In the genomic region with DNA sequence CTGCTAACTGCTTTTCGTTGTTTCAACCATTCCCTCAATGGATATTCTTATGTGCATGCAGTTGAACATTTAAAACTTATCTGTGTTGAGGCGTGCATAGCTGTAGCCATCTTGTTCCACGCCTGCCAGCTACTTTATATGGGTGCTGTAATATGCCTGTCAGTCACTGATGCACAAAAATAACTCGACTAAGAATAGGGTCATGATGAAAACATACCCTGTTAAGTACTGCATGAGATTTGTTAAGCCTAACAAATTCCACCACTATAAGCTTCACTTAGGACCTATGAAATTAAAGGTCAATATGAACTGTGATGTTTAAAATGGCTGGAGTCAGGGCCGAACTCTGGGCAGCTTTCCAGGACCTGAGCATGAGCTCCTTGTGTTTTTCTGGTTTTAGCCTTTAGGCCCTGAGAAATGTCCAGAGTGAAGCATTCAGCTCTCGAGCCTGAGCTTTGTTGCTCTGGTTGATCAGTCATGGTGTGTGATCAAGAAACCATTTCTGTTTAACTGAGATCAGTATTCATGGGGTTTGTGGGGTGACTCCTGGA, we compare ENCODE assay signal across 9 mouse cellular contexts. TPM values are rescaled to one million over a fixed set of nuclear protein-coding genes. Genes with fewer than 3 reads are reported as not detected.
DNase-seq lines count a peak whose midpoint lies in the region; ATAC-seq and TF ChIP-seq lines count a peak whose summit lies in the region.
"Had no signal": no experiment of that assay in that cellular context is flagged by ENCODE, and none has a peak within 500 bp of the region (broad histone marks: within the 10 kb centered on the region; RNA-seq: fewer than 3 reads in every experiment).

No protein-coding gene starts in this region.

- no peak for ATAC-seq in kidney, embryonic 15.5 days (replicated peaks; ENCODE audit: low FRiP score)
- no peak for ATAC-seq in embryonic facial prominence, embryonic 12.5 days (ENCODE audit: insufficient number of reproducible peaks, insufficient read depth, low FRiP score, low TSS enrichment)
- no peak for ATAC-seq in intestine, postnatal 0 days

- TF ChIP-seq POLR2A in kidney, adult 2 months (IDR thresholded peaks at IDR 0.05; ENCODE audit: low read depth, low read length): no peak

- no peak for TF ChIP-seq CTCF in kidney, adult 2 months (conservative IDR thresholded peaks at IDR 0.05; ENCODE audit: insufficient read depth, insufficient read length, low read depth, low read length)
- no peak for TF ChIP-seq CTCF in intestine, postnatal 0 days (IDR thresholded peaks at IDR 0.05; ENCODE audit: low read depth)
- TF ChIP-seq CTCF in left cerebral cortex, adult 2 months (IDR thresholded peaks at IDR 0.05): no peak

- peak overlapping the region; percentile 27; the same call in 1 of the 2 replicates for H3K4me2 ChIP-seq in kidney, embryonic 15.5 days
- peak overlapping the region; percentile 56 for H3K4me2 ChIP-seq in embryonic facial prominence, embryonic 12.5 days (replicated peaks)
- H3K4me2 ChIP-seq in intestine, postnatal 0 days (replicated peaks; ENCODE audit: low read depth): 0 out of 2 replicates have a peak overlapping the region, but pooled peaks have one; percentile 97

- no peaks in the 10 kb centered on the region for H3K9me3 ChIP-seq in kidney, embryonic 15.5 days (replicated peaks)
- H3K9me3 ChIP-seq in embryonic facial prominence, embryonic 12.5 days: no peaks in the 10 kb centered on the region
- H3K9me3 ChIP-seq in intestine, postnatal 0 days (ENCODE audit: control insufficient read depth): no peaks in the 10 kb centered on the region

- H3K4me1 ChIP-seq in kidney, embryonic 15.5 days: peaks cover 22% of the 10 kb centered on the region
- peaks cover 9% of the 10 kb centered on the region; the same call in 1 of the 2 replicates for H3K4me1 ChIP-seq in kidney, adult 2 months (ENCODE audit: control insufficient read depth, insufficient read depth, low read length)
- H3K4me1 ChIP-seq in embryonic facial prominence, embryonic 12.5 days: peaks cover 21% of the 10 kb centered on the region
- H3K4me1 ChIP-seq in intestine, postnatal 0 days (replicated peaks; ENCODE audit: control insufficient read depth, insufficient read depth, low read length): no peaks in the 10 kb centered on the region

- 65% methylated on average over 6 of the region's 6 CpGs for WGBS in kidney, embryonic 15.5 days
- 54% methylated on average over 6 of the region's 6 CpGs for WGBS in kidney, adult 2 months
- 74% methylated on average over 6 of the region's 6 CpGs for WGBS in embryonic facial prominence, embryonic 12.5 days
- WGBS in intestine, postnatal 0 days: 70% methylated on average over 6 of the region's 6 CpGs

- H3K9ac ChIP-seq in kidney, embryonic 15.5 days: no peak overlapping the region
- H3K9ac ChIP-seq in embryonic facial prominence, embryonic 12.5 days: no peak overlapping the region
- no peak overlapping the region for H3K9ac ChIP-seq in intestine, postnatal 0 days (ENCODE audit: low read depth, low read length)

- H3K36me3 ChIP-seq in kidney, embryonic 15.5 days: no peaks in the 10 kb centered on the region
- H3K36me3 ChIP-seq in kidney, adult 2 months (ENCODE audit: control insufficient read depth, insufficient read depth, low read length): no peaks in the 10 kb centered on the region
- H3K36me3 ChIP-seq in embryonic facial prominence, embryonic 12.5 days: no peaks in the 10 kb centered on the region
- H3K36me3 ChIP-seq in intestine, postnatal 0 days (ENCODE audit: control insufficient read depth, insufficient read depth): no peaks in the 10 kb centered on the region
- H3K36me3 ChIP-seq: G1E had no signal

- H3K27ac ChIP-seq in kidney, embryonic 15.5 days: no peak overlapping the region
- no peak overlapping the region for H3K27ac ChIP-seq in kidney, adult 2 months (ENCODE audit: insufficient read depth, low read depth, low read length)
- no peak overlapping the region for H3K27ac ChIP-seq in embryonic facial prominence, embryonic 12.5 days
- no peak overlapping the region for H3K27ac ChIP-seq in intestine, postnatal 0 days (ENCODE audit: low read depth, low read length)
- H3K27ac ChIP-seq in left cerebral cortex, adult 2 months: no peak overlapping the region

- intact Hi-C loops in left cerebral cortex, adult 2 months (cut with DNase I): no loop called here

- H3K27me3 ChIP-seq in kidney, embryonic 15.5 days: no peaks in the 10 kb centered on the region
- no peaks in the 10 kb centered on the region for H3K27me3 ChIP-seq in kidney, adult 2 months (replicated peaks; ENCODE audit: control insufficient read depth, insufficient read depth, low read length)
- no peaks in the 10 kb centered on the region for H3K27me3 ChIP-seq in embryonic facial prominence, embryonic 12.5 days
- H3K27me3 ChIP-seq in intestine, postnatal 0 days (replicated peaks; ENCODE audit: control insufficient read depth, insufficient read depth, low read length): no peaks in the 10 kb centered on the region

- H3K4me3 ChIP-seq in kidney, embryonic 15.5 days (replicated peaks): no peak overlapping the region
- no peak overlapping the region for H3K4me3 ChIP-seq in kidney, adult 2 months (ENCODE audit: insufficient read depth, low read depth, low read length)
- H3K4me3 ChIP-seq in embryonic facial prominence, embryonic 12.5 days: no peak overlapping the region
- no peak overlapping the region for H3K4me3 ChIP-seq in intestine, postnatal 0 days (ENCODE audit: low read depth, low read length)
- no peak overlapping the region for H3K4me3 ChIP-seq in left cerebral cortex, adult 2 months

- DNase-seq in kidney, adult 2 months: no peak
- DNase-seq in NIH3T3 (ENCODE audit: low read depth): peak; percentile 74
- DNase-seq in urinary bladder, adult 2 months (ENCODE audit: low spot score): no peak
- DNase-seq in left cerebral cortex, adult 2 months (ENCODE audit: extremely low spot score in 1 of 2, low spot score in 2 of 2): no peak
- no peak for DNase-seq in layer of hippocampus, adult 11-12 months (ENCODE audit: low spot score)

RNA-seq across cellular contexts. Expression of a gene that starts 2.0 kb away (rescaled TPM):
- 24.8 and 27.3 TPM in 2 replicates for polyA plus RNA-seq in kidney, embryonic 15.5 days (2015; fragmentation: Nextera tagmentation; extraction: Ambion mirVana)
- polyA plus RNA-seq in kidney, adult 2 months (2012; rRNA removed): 2.6 and 3.6 TPM in 2 replicates
- 29.1 and 31.3 TPM in 2 replicates for polyA plus RNA-seq in embryonic facial prominence, embryonic 12.5 days (2016; fragmentation: Nextera tagmentation; extraction: Ambion mirVana)
- polyA plus RNA-seq in intestine, postnatal 0 days (2015; fragmentation: Nextera tagmentation; extraction: Ambion mirVana): 5.7 and 6.8 TPM in 2 replicates
- 9.9 and 10.5 TPM in 2 replicates for polyA plus RNA-seq in urinary bladder, adult 2 months (2012; rRNA removed)
- 1 to 10 TPM; 2.0 to 3.6 TPM for total RNA-seq in left cerebral cortex, adult 2 months (2021)
- total RNA-seq: G1E had no signal
- polyA plus RNA-seq: G1E had no signal

RNA-seq across cellular contexts. Expression of a gene that starts 2.2 kb away (rescaled TPM):
- 17.8 and 22.6 TPM in 2 replicates for polyA plus RNA-seq in kidney, embryonic 15.5 days (2015; fragmentation: Nextera tagmentation; extraction: Ambion mirVana)
- polyA plus RNA-seq in kidney, adult 2 months (2012; rRNA removed): 2.2 and 3.1 TPM in 2 replicates
- polyA plus RNA-seq in embryonic facial prominence, embryonic 12.5 days (2016; fragmentation: Nextera tagmentation; extraction: Ambion mirVana): 56.7 and 66.0 TPM in 2 replicates
- 2.9 and 3.2 TPM in 2 replicates for polyA plus RNA-seq in intestine, postnatal 0 days (2015; fragmentation: Nextera tagmentation; extraction: Ambion mirVana)
- polyA plus RNA-seq in urinary bladder, adult 2 months (2012; rRNA removed): 11.2 and 12.3 TPM in 2 replicates
- total RNA-seq in left cerebral cortex, adult 2 months (2021): 10 to 100 TPM; 47.9 to 51.3 TPM
- polyA plus RNA-seq: G1E had no signal

RNA-seq across cellular contexts. Expression of a gene that starts 39.1 kb away (rescaled TPM):
- polyA plus RNA-seq in kidney, embryonic 15.5 days (2015; fragmentation: Nextera tagmentation; extraction: Ambion mirVana): 0.03 TPM in 1 of 2 replicates, not detected in the other
- polyA plus RNA-seq in kidney, adult 2 months (2012; rRNA removed): 0.23 and 0.34 TPM in 2 replicates
- 0.17 and 0.39 TPM in 2 replicates for polyA plus RNA-seq in embryonic facial prominence, embryonic 12.5 days (2016; fragmentation: Nextera tagmentation; extraction: Ambion mirVana)
- 2.5 and 2.6 TPM in 2 replicates for polyA plus RNA-seq in intestine, postnatal 0 days (2015; fragmentation: Nextera tagmentation; extraction: Ambion mirVana)
- 0.14 and 0.38 TPM in 2 replicates for polyA plus RNA-seq in urinary bladder, adult 2 months (2012; rRNA removed)
- total RNA-seq in left cerebral cortex, adult 2 months (2021): under 1 TPM; 0.48 to 0.94 TPM
- polyA plus RNA-seq: G1E had no signal

Comparison
In these comparisons a context has a peak if more than half of its experiments do, and no peak if none do; other contexts are left out.
1. H3K4me2 ChIP-seq: peak in every context shown above with its lines; median percentile 97 in intestine, postnatal 0 days; 56 in embryonic facial prominence, embryonic 12.5 days; 27 in kidney, embryonic 15.5 days.